Mouse (Mus musculus) spleen, postnatal 4 days (tissue): ENCODE measurements around the gene Tbc1d14.

Source experiments
- DNase-seq, 2 experiments: peaks; one replicate each; pipeline ENCODE4 v3.0.0; 2022; ENCODE audit warnings: low spot score in 2 of 2

The Tbc1d14 gene

GRCm38 (mm10) chr5:36593176-36593575 is at the start of gene Tbc1d14:
Tbc1d14 (minus strand) TSS chr5:36593276.
- DNase-seq, result no peak

- no peak for DNase-seq
These were observed 32.5 kb upstream of the Tbc1d14 start for GRCm38 (mm10) chr5:36625612-36626011.

DNA sequence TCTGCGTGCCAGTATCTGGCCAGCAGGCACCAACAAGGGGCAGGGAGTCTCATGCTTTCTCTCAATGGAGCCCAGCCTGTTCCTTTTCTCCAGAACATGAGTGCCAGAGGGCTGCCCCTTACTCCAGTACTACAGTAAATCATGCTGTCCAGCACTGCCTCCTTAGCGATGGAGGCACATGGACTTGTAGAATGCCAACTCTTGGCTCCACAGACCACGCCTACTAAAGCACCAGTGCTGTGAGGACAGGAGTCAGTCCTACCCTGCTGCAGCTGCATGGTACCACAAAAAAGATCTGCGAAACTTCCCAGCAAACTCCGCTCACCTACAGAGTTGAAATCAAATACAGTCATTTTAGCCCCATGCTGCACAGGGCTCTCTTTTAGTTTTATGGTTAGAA is 30.6 kb upstream of the Tbc1d14 start:
- peak in 1 of 2 experiments; percentile 52 for DNase-seq

DNA sequence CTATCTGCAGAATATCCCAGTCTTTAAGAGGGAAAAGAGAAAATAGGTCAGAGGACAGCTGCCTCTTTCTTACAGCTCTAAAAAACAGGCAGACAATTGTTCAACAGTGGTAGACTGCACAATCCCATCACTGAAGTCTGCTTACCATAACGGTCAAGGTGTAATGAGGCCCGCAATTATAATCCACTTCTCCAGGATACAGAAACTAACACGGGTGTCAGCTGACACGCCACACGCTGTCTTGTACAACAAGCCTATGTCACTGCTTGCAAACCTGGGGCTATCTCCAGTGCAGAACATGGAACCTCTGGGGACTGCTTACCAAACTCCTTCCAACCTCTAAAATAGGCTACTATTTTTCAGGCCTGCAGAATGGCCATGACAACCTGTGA is 28.0 kb upstream of the Tbc1d14 start:
- no peak for DNase-seq

GRCm38 (mm10) chr5:36620409-36621057 is 27.5 kb upstream of the Tbc1d14 start:
- peak in 1 of 2 experiments; percentile 30 for DNase-seq

DNA sequence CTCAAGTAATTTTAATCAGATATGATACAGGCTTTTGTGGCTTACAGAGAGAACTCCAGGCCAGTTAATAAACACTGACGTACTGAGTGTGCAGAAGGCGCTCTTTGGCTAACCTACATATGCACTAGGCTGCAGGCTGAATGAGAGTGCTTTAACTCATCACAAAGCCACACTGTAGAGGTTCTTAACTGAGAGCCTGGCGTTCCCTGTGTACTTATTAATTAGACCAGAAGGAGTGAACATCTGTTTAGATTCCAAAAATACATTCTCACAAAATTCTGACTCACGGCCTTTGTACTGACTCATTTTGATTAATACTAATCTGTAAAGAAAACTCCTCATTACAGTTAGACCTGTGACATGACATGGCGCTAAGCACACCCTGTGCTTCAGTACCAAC is 25.8 kb upstream of the Tbc1d14 start:
- no peak for DNase-seq

DNA sequence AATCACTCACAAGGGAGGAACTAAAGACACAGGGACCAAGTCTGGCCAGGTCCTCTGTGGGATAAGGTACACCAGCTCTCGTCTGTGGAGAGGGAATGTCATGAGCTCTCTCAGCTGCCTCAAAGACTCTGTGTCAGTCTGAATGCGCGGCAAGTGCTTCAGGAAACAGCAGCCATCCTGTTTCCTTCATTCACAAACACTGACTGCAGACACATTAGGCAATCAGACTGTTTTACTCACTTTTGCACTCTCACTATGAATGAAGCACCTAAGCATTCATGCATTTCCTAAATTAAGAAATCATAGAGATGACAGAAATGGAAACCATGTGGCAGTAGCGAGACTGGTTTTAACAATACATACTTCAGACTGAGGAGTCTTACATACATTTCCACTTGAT is 25.3 kb upstream of the Tbc1d14 start:
- DNase-seq, result no peak

GRCm38 (mm10) chr5:36614124-36614523 is 21.0 kb upstream of the Tbc1d14 start:
- DNase-seq, result peak in 1 of 2 experiments; percentile 39

GRCm38 (mm10) chr5:36608939-36609499 is 15.9 kb upstream of the Tbc1d14 start:
- no peak for DNase-seq

DNA sequence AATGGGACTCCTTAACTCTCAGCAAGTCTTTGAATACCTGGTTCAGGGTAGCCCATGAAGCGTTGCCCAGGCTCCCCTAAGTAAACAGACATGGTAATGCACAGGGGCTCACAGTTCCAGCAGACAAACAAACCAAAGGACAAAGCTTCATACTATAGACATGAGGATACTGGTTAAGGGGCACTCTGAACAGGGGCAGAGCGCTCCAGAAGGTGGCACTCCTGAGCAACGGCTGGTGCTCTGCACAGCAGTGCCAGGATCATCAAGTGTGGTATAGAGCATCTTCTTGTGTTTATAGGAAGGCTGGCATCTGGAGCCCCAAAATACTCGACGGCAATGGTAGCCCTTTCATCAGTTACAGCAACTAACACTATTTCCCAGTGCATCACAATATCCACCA is 10.0 kb upstream of the Tbc1d14 start:
- peak; percentile 54 to 81 for DNase-seq

DNA sequence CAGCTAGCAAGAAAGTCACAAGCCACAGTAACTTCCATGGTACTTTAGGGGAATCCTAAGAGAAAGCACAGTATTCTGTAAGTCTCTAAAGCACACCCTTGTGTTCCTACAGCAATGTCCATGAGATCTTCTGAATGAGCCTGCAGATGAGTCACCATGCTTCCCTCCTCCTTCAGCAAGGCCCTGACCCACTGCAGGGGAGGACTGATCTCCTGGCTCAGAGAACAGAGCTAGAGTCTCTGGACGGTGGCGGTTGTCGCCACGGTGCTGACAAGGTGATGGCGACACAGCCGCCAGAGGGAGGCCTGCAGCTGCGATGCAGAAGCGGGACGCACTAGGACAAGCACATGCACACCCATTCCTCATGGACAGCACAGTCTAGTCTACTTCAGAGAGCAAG is 9.0 kb upstream of the Tbc1d14 start:
- DNase-seq, result no peak

- no peak for DNase-seq
These were observed 8.4 kb upstream of the Tbc1d14 start for GRCm38 (mm10) chr5:36601492-36601891.

DNA sequence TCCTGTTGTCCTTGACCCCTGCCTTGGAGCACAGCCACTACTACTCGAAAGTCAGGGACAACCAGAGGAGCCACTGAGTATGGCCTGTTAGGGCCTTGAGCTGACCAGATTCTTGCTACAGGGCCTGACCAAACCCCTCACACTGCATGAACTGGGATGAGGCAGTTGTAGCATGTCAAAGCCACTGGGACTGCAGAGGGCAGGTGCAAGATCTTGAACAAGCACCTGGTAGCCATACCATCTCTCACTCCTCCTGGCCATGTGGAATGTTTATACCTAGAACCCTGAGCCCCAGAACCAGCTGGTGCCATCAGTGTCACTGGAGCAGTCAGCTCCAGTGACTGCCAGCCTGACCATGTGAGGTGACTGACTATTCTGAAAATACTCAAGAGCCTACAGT is 5.8 kb upstream of the Tbc1d14 start:
- DNase-seq, result no peak

- DNase-seq, result no peak
These were observed 4.6 kb upstream of the Tbc1d14 start for GRCm38 (mm10) chr5:36597653-36598052.

GRCm38 (mm10) chr5:36596225-36596624 is 3.1 kb upstream of the Tbc1d14 start:
- DNase-seq, result no peak

DNA sequence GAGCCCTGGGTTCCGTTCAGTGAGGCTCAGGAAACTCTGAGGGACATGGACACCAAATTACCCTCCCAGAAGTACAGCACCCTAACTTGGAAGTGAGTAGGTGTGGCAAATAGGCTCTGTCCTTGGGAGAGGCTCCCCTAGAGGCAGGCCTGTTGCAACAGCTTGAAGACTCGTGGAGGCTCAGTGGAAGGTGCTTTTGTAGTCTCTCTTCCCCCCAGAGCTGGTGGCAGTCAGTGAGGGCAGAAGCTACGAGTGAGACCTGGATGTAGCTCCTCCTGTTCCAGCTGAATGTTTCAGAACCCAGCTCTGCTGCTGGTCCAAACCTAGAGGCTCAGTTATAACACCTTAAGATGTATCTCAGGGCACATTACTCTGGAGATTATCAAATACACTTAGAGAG is 2.0 kb upstream of the Tbc1d14 start:
- no peak for DNase-seq

GRCm38 (mm10) chr5:36594344-36594743 is 1.3 kb upstream of the Tbc1d14 start:
- DNase-seq, result no peak

GRCm38 (mm10) chr5:36590499-36590920 is 2.6 kb downstream of the Tbc1d14 start:
- DNase-seq, result no peak

DNA sequence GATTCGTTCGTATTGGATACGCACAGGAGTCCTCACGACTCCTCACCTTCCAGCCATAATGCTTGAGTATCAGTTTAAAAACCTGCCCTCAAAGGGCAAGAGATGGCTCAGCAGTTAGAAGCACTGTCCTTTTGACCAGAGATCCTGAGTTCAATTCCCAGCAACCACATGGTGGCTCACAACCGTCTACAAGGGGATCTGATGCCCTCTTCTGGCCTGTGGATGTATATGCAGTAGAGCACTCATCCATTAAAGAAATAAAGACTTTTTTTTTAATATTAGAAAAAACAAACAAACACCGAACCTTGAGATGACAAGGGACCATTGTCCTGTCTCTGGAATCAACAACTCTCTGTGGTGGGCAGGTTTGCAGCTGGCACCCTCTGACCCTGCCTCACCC is 8.8 kb downstream of the Tbc1d14 start:
- no peak for DNase-seq

GRCm38 (mm10) chr5:36581924-36582642 is 11.0 kb downstream of the Tbc1d14 start:
- DNase-seq, result peak; percentile 100

GRCm38 (mm10) chr5:36581259-36581923 is 11.7 kb downstream of the Tbc1d14 start:
- DNase-seq, result no peak

DNA sequence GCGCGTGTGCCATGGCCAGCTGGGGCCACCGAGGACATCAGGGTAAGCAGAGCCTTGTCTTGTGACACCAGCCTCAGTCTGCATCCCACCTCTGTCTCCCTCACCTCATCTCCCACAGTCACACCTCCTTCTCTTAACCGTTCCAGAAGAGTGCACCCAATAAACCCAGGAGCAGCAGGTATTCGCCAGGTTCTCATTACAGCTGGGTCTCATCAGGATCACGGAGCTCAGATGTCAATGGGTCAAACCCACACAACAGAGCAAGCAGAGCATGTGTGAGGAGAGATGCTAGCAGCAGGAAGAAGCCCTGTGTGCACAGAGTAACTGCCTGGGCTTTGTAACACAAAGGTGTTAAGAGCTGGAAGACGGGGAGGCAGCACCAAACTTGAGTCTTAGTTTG is 13.1 kb downstream of the Tbc1d14 start:
- DNase-seq, result no peak

DNA sequence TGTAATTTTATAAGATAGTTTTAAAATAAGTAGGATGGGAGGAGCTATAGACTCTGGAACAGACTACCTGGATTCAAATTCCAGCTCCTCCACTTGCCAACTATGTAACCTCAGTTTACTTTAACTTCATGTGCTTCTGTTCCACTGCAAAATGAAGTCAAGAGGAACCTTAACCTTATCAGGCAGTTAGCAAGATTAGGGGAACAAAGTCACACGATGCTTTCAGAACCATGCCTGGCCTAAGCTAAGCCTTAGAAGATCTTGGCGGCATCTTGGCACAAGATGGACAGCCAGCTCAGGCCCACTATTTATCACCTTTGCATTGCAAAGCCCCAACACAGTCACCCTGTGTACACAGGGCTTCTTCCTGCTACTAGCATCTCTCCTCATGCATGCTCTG is 14.1 kb downstream of the Tbc1d14 start:
- no peak for DNase-seq
